Mouse (Mus musculus): ENCODE measurements at regions not wholly inside any gene's neighbourhood (a gene's known extent, or its start where the extent isn't known, plus 50 kb on each side); places are given as distances from the start of the nearest gene placed in this dataset.

- Histone ChIP-seq H3K9me3 (replicated peaks; ENCODE audit: control insufficient read depth, low read length) (no peaks in the 10 kb centered on the region), H3K36me3 (ENCODE audit: control insufficient read depth, insufficient read depth) (no peaks in the 10 kb centered on the region), H3K4me3 (ENCODE audit: low read length) (no peak overlapping the region), H3K4me2 (ENCODE audit: low read depth, low read length) (no peak overlapping the region), H3K27me3 (ENCODE audit: control insufficient read depth, insufficient read depth, low read length) (no peaks in the 10 kb centered on the region), H3K9ac (ENCODE audit: low read length) (no peak overlapping the region), H3K4me1 (ENCODE audit: control insufficient read depth, insufficient read depth, low read length) (no peaks in the 10 kb centered on the region), H3K27ac (ENCODE audit: low read length) (no peak overlapping the region)
- 82% methylated on average over 2 of the region's 2 CpGs for WGBS
- no peak for ATAC-seq (replicated peaks; ENCODE audit: extremely low read depth, insufficient read depth, low FRiP score)
Measured at GRCm38 (mm10) chr17:75916590-75916989, 364.8 kb upstream of the Fam98a start.

- no peak overlapping the region for H3K4me2 ChIP-seq (ENCODE audit: low read depth, low read length)
- WGBS, result 74% methylated on average over 1 of the region's 1 CpGs
- no peak overlapping the region for H3K4me3 ChIP-seq (ENCODE audit: low read length)
- no peaks in the 10 kb centered on the region for H3K27me3 ChIP-seq (ENCODE audit: control insufficient read depth, insufficient read depth, low read length)
- H3K4me1 ChIP-seq (ENCODE audit: control insufficient read depth, insufficient read depth, low read length), result no peaks in the 10 kb centered on the region
- no peaks in the 10 kb centered on the region for H3K36me3 ChIP-seq (ENCODE audit: control insufficient read depth, insufficient read depth)
- no peak overlapping the region for H3K9ac ChIP-seq (ENCODE audit: low read length)
- H3K9me3 ChIP-seq (replicated peaks; ENCODE audit: control insufficient read depth, low read length), result no peaks in the 10 kb centered on the region
- ATAC-seq (replicated peaks; ENCODE audit: extremely low read depth, insufficient read depth, low FRiP score), result no peak
- H3K27ac ChIP-seq (ENCODE audit: low read length), result no peak overlapping the region
Measured at GRCm38 (mm10) chr17:75915256-75915655, 363.5 kb upstream of the Fam98a start.

GRCm38 (mm10) chr17:75907085-75907484, 355.3 kb upstream of the Fam98a start:
- 71% methylated on average over 3 of the region's 3 CpGs for WGBS
- Histone ChIP-seq H3K27ac (ENCODE audit: low read length) (no peak overlapping the region), H3K4me1 (ENCODE audit: control insufficient read depth, insufficient read depth, low read length) (no peaks in the 10 kb centered on the region), H3K27me3 (ENCODE audit: control insufficient read depth, insufficient read depth, low read length) (no peaks in the 10 kb centered on the region), H3K4me3 (ENCODE audit: low read length) (no peak overlapping the region), H3K9ac (ENCODE audit: low read length) (no peak overlapping the region), H3K36me3 (ENCODE audit: control insufficient read depth, insufficient read depth) (no peaks in the 10 kb centered on the region), H3K9me3 (replicated peaks; ENCODE audit: control insufficient read depth, low read length) (no peaks in the 10 kb centered on the region), H3K4me2 (ENCODE audit: low read depth, low read length) (no peak overlapping the region)
- no peak for ATAC-seq (replicated peaks; ENCODE audit: extremely low read depth, insufficient read depth, low FRiP score)

- Histone ChIP-seq H3K9ac (ENCODE audit: low read length) (no peak overlapping the region), H3K4me3 (ENCODE audit: low read length) (no peak overlapping the region), H3K27me3 (ENCODE audit: control insufficient read depth, insufficient read depth, low read length) (no peaks in the 10 kb centered on the region), H3K4me1 (ENCODE audit: control insufficient read depth, insufficient read depth, low read length) (no peaks in the 10 kb centered on the region), H3K27ac (ENCODE audit: low read length) (no peak overlapping the region), H3K4me2 (ENCODE audit: low read depth, low read length) (no peak overlapping the region), H3K9me3 (replicated peaks; ENCODE audit: control insufficient read depth, low read length) (no peaks in the 10 kb centered on the region), H3K36me3 (ENCODE audit: control insufficient read depth, insufficient read depth) (no peaks in the 10 kb centered on the region)
- ATAC-seq (replicated peaks; ENCODE audit: extremely low read depth, insufficient read depth, low FRiP score), result no peak
- 70% methylated on average over 3 of the region's 3 CpGs for WGBS
Measured at GRCm38 (mm10) chr17:75906643-75907042, 354.9 kb upstream of the Fam98a start.

- Histone ChIP-seq H3K4me1 (ENCODE audit: control insufficient read depth, insufficient read depth, low read length) (no peaks in the 10 kb centered on the region), H3K9ac (ENCODE audit: low read length) (no peak overlapping the region), H3K9me3 (replicated peaks; ENCODE audit: control insufficient read depth, low read length) (no peaks in the 10 kb centered on the region), H3K4me3 (ENCODE audit: low read length) (no peak overlapping the region), H3K36me3 (ENCODE audit: control insufficient read depth, insufficient read depth) (no peaks in the 10 kb centered on the region), H3K27ac (ENCODE audit: low read length) (no peak overlapping the region), H3K27me3 (ENCODE audit: control insufficient read depth, insufficient read depth, low read length) (no peaks in the 10 kb centered on the region), H3K4me2 (ENCODE audit: low read depth, low read length) (no peak overlapping the region)
- no peak for ATAC-seq (replicated peaks; ENCODE audit: extremely low read depth, insufficient read depth, low FRiP score)
- 74% methylated on average over 6 of the region's 6 CpGs for WGBS
Measured at GRCm38 (mm10) chr17:75895436-75895835, 343.7 kb upstream of the Fam98a start.

GRCm38 (mm10) chr17:75894934-75895333, 343.2 kb upstream of the Fam98a start:
- ATAC-seq (replicated peaks; ENCODE audit: extremely low read depth, insufficient read depth, low FRiP score), result no peak
- Histone ChIP-seq H3K4me2 (ENCODE audit: low read depth, low read length) (no peak overlapping the region), H3K27ac (ENCODE audit: low read length) (no peak overlapping the region), H3K4me3 (ENCODE audit: low read length) (no peak overlapping the region), H3K27me3 (ENCODE audit: control insufficient read depth, insufficient read depth, low read length) (no peaks in the 10 kb centered on the region), H3K9ac (ENCODE audit: low read length) (no peak overlapping the region), H3K4me1 (ENCODE audit: control insufficient read depth, insufficient read depth, low read length) (no peaks in the 10 kb centered on the region), H3K36me3 (ENCODE audit: control insufficient read depth, insufficient read depth) (no peaks in the 10 kb centered on the region), H3K9me3 (replicated peaks; ENCODE audit: control insufficient read depth, low read length) (no peaks in the 10 kb centered on the region)
- WGBS, result 47% methylated on average over 4 of the region's 4 CpGs

- no peak overlapping the region for H3K9ac ChIP-seq (ENCODE audit: low read length)
- no peak for ATAC-seq (replicated peaks; ENCODE audit: extremely low read depth, insufficient read depth, low FRiP score)
Measured at GRCm38 (mm10) chr17:75893559-75893958, 341.8 kb upstream of the Fam98a start.

GRCm38 (mm10) chr17:75892156-75892555, 340.4 kb upstream of the Fam98a start:
- no peaks in the 10 kb centered on the region for H3K9me3 ChIP-seq (replicated peaks; ENCODE audit: control insufficient read depth, low read length)
- no peak overlapping the region for H3K9ac ChIP-seq (ENCODE audit: low read length)
- H3K36me3 ChIP-seq (ENCODE audit: control insufficient read depth, insufficient read depth), result no peaks in the 10 kb centered on the region
- no peaks in the 10 kb centered on the region for H3K4me1 ChIP-seq (ENCODE audit: control insufficient read depth, insufficient read depth, low read length)
- H3K27ac ChIP-seq (ENCODE audit: low read length), result no peak overlapping the region
- ATAC-seq (replicated peaks; ENCODE audit: extremely low read depth, insufficient read depth, low FRiP score), result no peak
- H3K27me3 ChIP-seq (ENCODE audit: control insufficient read depth, insufficient read depth, low read length), result no peaks in the 10 kb centered on the region
- H3K4me2 ChIP-seq (ENCODE audit: low read depth, low read length), result no peak overlapping the region
- 53% methylated on average over 4 of the region's 4 CpGs for WGBS
- H3K4me3 ChIP-seq (ENCODE audit: low read length), result no peak overlapping the region

More at GRCm38 (mm10) chr17:75893559-75893958, 341.8 kb upstream of the Fam98a start:
- Histone ChIP-seq H3K27me3 (ENCODE audit: control insufficient read depth, insufficient read depth, low read length) (no peaks in the 10 kb centered on the region), H3K4me3 (ENCODE audit: low read length) (no peak overlapping the region), H3K36me3 (ENCODE audit: control insufficient read depth, insufficient read depth) (no peaks in the 10 kb centered on the region), H3K4me1 (ENCODE audit: control insufficient read depth, insufficient read depth, low read length) (no peaks in the 10 kb centered on the region), H3K9me3 (replicated peaks; ENCODE audit: control insufficient read depth, low read length) (no peaks in the 10 kb centered on the region), H3K27ac (ENCODE audit: low read length) (no peak overlapping the region), H3K4me2 (ENCODE audit: low read depth, low read length) (no peak overlapping the region)
- WGBS, result 21% methylated on average over 1 of the region's 1 CpGs

GRCm38 (mm10) chr17:75891564-75891963, 339.8 kb upstream of the Fam98a start:
- no peak overlapping the region for H3K9ac ChIP-seq (ENCODE audit: low read length)
- no peak overlapping the region for H3K4me2 ChIP-seq (ENCODE audit: low read depth, low read length)
- 75% methylated on average over 4 of the region's 4 CpGs for WGBS
- H3K27me3 ChIP-seq (ENCODE audit: control insufficient read depth, insufficient read depth, low read length), result no peaks in the 10 kb centered on the region
- H3K36me3 ChIP-seq (ENCODE audit: control insufficient read depth, insufficient read depth), result no peaks in the 10 kb centered on the region
- ATAC-seq (replicated peaks; ENCODE audit: extremely low read depth, insufficient read depth, low FRiP score), result no peak
- H3K4me1 ChIP-seq (ENCODE audit: control insufficient read depth, insufficient read depth, low read length), result no peaks in the 10 kb centered on the region
- no peak overlapping the region for H3K27ac ChIP-seq (ENCODE audit: low read length)
- no peak overlapping the region for H3K4me3 ChIP-seq (ENCODE audit: low read length)
- H3K9me3 ChIP-seq (replicated peaks; ENCODE audit: control insufficient read depth, low read length), result no peaks in the 10 kb centered on the region

GRCm38 (mm10) chr17:75877848-75878247, 326.1 kb upstream of the Fam98a start:
- ATAC-seq (replicated peaks; ENCODE audit: extremely low read depth, insufficient read depth, low FRiP score), result no peak
- Histone ChIP-seq H3K4me1 (ENCODE audit: control insufficient read depth, insufficient read depth, low read length) (no peaks in the 10 kb centered on the region), H3K9ac (ENCODE audit: low read length) (no peak overlapping the region), H3K4me3 (ENCODE audit: low read length) (no peak overlapping the region), H3K9me3 (replicated peaks; ENCODE audit: control insufficient read depth, low read length) (no peaks in the 10 kb centered on the region), H3K27ac (ENCODE audit: low read length) (no peak overlapping the region), H3K36me3 (ENCODE audit: control insufficient read depth, insufficient read depth) (no peaks in the 10 kb centered on the region), H3K4me2 (ENCODE audit: low read depth, low read length) (no peak overlapping the region), H3K27me3 (ENCODE audit: control insufficient read depth, insufficient read depth, low read length) (no peaks in the 10 kb centered on the region)
- 33% methylated on average over 1 of the region's 1 CpGs for WGBS

Measured in heart, embryonic 16.5 days (tissue).